Mouse (Mus musculus) hindbrain, embryonic 11.5 days (tissue): ENCODE measurements around the gene Zkscan17. TPM values are rescaled to one million over a fixed set of nuclear protein-coding genes. Genes with fewer than 3 reads are reported as not detected.

Source experiments
- ATAC-seq: fragments of 200-750 bp; cut with Nextera tagmentation; 2 replicates; pipeline ENCODE4 v1.8.0; 2017; ENCODE audit warnings: mild to moderate bottlenecking, moderate TSS enrichment, moderate library complexity; ENCODE audit not compliant: low FRiP score
- DNase-seq: peaks from one replicate; pipeline ENCODE4 v3.0.0-alpha.2; 2015; ENCODE audit warnings: low spot score
- H3K27ac ChIP-seq: fragments of 300-500 bp; sonication (generic); 2 replicates; pipeline ENCODE4 v1.5.1; 2014; ENCODE audit warnings: mild to moderate bottlenecking, low read depth, low read length
- H3K27me3 ChIP-seq: fragments of 300-500 bp; sonication (generic); 2 replicates; pipeline ENCODE4 v1.6.1; 2014; ENCODE audit warnings: mild to moderate bottlenecking, low read length, moderate library complexity, mixed read lengths; ENCODE audit not compliant: control insufficient read depth, insufficient read depth
- H3K36me3 ChIP-seq: fragments of 300-500 bp; sonication (generic); 2 replicates; pipeline ENCODE4 v1.6.1; 2014; ENCODE audit warnings: mild to moderate bottlenecking, low read length, moderate library complexity, mixed read lengths; ENCODE audit not compliant: control insufficient read depth, insufficient read depth
- H3K4me1 ChIP-seq: fragments of 300-500 bp; sonication (generic); replicated peaks from 2 replicates; pipeline ENCODE4 v1.6.1; 2014; ENCODE audit warnings: low read length, mixed read lengths; ENCODE audit not compliant: control insufficient read depth, insufficient read depth
- H3K4me2 ChIP-seq: fragments of 300-500 bp; sonication (generic); replicated peaks from 2 replicates; pipeline ENCODE4 v1.6.1; 2014; ENCODE audit warnings: mild to moderate bottlenecking, low read depth, low read length
- H3K4me3 ChIP-seq: fragments of 300-500 bp; sonication (generic); 2 replicates; pipeline ENCODE4 v1.5.1; 2014; ENCODE audit warnings: low read depth, low read length
- H3K9ac ChIP-seq: fragments of 300-500 bp; sonication (generic); 2 replicates; pipeline ENCODE4 v1.6.1; 2014; ENCODE audit warnings: low read depth, low read length
- H3K9me3 ChIP-seq: fragments of 300-500 bp; sonication (generic); 2 replicates; pipeline ENCODE4 v1.6.1; 2016; ENCODE audit warnings: low read length; ENCODE audit not compliant: control insufficient read depth
- WGBS: fragments of 180-500 bp; shearing (Covaris S2); extraction: QIAGEN DNeasy Blood & Tissue Kit; methylation state at CpG from one replicate; pipeline ENCODE4 v1.1.7; 2014; 5-methylcytosine and 5-hydroxymethylcytosine counted together
- polyA plus RNA-seq: library from polyadenylated mRNA; unstranded; fragments of >200 nt; fragmentation: Nextera tagmentation; extraction: Ambion mirVana; gene quantifications from 2 replicates; pipeline ENCODE4 v1.2.1, GENCODE M21; 2014

Zkscan17 gene
- polyA plus RNA-seq, 1 experiment from 2014 or later = 17.1 TPM

- no peaks in the 10 kb centered on the region for H3K4me1 ChIP-seq
- no peaks in the 10 kb centered on the region for H3K9me3 ChIP-seq
- no peak overlapping the region for H3K9ac ChIP-seq
- no peak overlapping the region for H3K27ac ChIP-seq
- no peak for DNase-seq
- H3K27me3 ChIP-seq = no peaks in the 10 kb centered on the region
- H3K36me3 ChIP-seq = no peaks in the 10 kb centered on the region
- H3K4me2 ChIP-seq = no peak overlapping the region
- ATAC-seq = no peak
- no peak overlapping the region for H3K4me3 ChIP-seq
- 87% methylated on average over 9 of the region's 9 CpGs for WGBS
Observed at GRCm38 (mm10) chr11:59544005-59544404, 17.5 kb upstream of the Zkscan17 start.

GRCm38 (mm10) chr11:59543376-59543775, 16.8 kb upstream of the Zkscan17 start:
- no peak overlapping the region for H3K4me3 ChIP-seq
- no peaks in the 10 kb centered on the region for H3K9me3 ChIP-seq
- H3K36me3 ChIP-seq = no peaks in the 10 kb centered on the region
- H3K9ac ChIP-seq = no peak overlapping the region
- 88% methylated on average over 3 of the region's 3 CpGs for WGBS
- H3K4me1 ChIP-seq = no peaks in the 10 kb centered on the region
- H3K27ac ChIP-seq = no peak overlapping the region
- DNase-seq = no peak
- H3K27me3 ChIP-seq = no peaks in the 10 kb centered on the region
- ATAC-seq = no peak
- H3K4me2 ChIP-seq = no peak overlapping the region

DNA sequence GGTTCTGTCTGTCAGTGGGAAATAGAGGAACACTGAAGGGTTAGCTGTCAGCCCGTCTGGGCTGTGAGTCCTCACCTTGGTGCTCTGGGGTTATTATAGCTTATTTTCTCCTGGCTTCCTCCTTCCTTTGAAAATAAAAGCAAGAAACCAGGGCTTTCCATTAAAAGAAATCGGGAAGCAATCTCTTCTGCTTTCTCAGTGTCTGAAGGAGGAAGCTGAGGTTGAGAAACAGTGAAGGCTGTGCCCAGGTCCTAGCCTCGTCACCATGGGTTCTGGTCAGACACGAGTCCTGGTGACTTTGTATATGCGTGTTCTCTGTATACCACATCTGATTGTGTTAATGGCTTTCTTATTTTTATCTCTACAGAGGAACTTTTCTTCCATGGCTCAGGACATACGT, 15.9 kb upstream of the Zkscan17 start:
- Histone ChIP-seq H3K4me1 (no peaks in the 10 kb centered on the region), H3K36me3 (no peaks in the 10 kb centered on the region), H3K4me3 (no peak overlapping the region), H3K4me2 (no peak overlapping the region), H3K9ac (no peak overlapping the region), H3K9me3 (no peaks in the 10 kb centered on the region), H3K27me3 (no peaks in the 10 kb centered on the region), H3K27ac (no peak overlapping the region)
- WGBS = 86% methylated on average over 6 of the region's 6 CpGs
- ATAC-seq (no peak), DNase-seq (no peak)

GRCm38 (mm10) chr11:59541324-59541723, 14.8 kb upstream of the Zkscan17 start, which contains the start of gene Nlrp3:
Gene Nlrp3, plus strand, starts transcription at chr11:59541568.
- no peaks in the 10 kb centered on the region for H3K27me3 ChIP-seq
- ATAC-seq = no peak
- no peak within 1 kb of the TSS for H3K4me2 ChIP-seq
- no peak for DNase-seq
- no peak within 1 kb of the TSS for H3K9ac ChIP-seq
- WGBS = 59% methylated on average over 3 of the region's 3 CpGs
- no peaks in the 10 kb centered on the region for H3K9me3 ChIP-seq
- no peaks in the 10 kb centered on the region for H3K4me1 ChIP-seq
- no peaks in the 10 kb centered on the region for H3K36me3 ChIP-seq
- no peak within 1 kb of the TSS for H3K4me3 ChIP-seq
- H3K27ac ChIP-seq = no peak within 1 kb of the TSS

- DNase-seq (no peak), ATAC-seq (no peak)
- Histone ChIP-seq H3K9me3 (no peaks in the 10 kb centered on the region), H3K36me3 (no peaks in the 10 kb centered on the region), H3K27me3 (no peaks in the 10 kb centered on the region), H3K4me2 (no peak overlapping the region), H3K4me1 (no peaks in the 10 kb centered on the region), H3K4me3 (no peak overlapping the region), H3K9ac (no peak overlapping the region), H3K27ac (no peak overlapping the region)
- WGBS = 79% methylated on average over 3 of the region's 3 CpGs
Observed at GRCm38 (mm10) chr11:59540123-59540522, 13.6 kb upstream of the Zkscan17 start.

- H3K4me2 ChIP-seq = no peak overlapping the region
- WGBS = 51% methylated on average over 11 of the region's 11 CpGs
- no peak overlapping the region for H3K9ac ChIP-seq
- H3K27me3 ChIP-seq = no peaks in the 10 kb centered on the region
- no peak overlapping the region for H3K27ac ChIP-seq
- DNase-seq (peak; percentile 21), ATAC-seq (no peak)
- H3K9me3 ChIP-seq = no peaks in the 10 kb centered on the region
- no peak overlapping the region for H3K4me3 ChIP-seq
- no peaks in the 10 kb centered on the region for H3K4me1 ChIP-seq
- H3K36me3 ChIP-seq = no peaks in the 10 kb centered on the region
Observed at GRCm38 (mm10) chr11:59538387-59538786, 11.8 kb upstream of the Zkscan17 start.

DNA sequence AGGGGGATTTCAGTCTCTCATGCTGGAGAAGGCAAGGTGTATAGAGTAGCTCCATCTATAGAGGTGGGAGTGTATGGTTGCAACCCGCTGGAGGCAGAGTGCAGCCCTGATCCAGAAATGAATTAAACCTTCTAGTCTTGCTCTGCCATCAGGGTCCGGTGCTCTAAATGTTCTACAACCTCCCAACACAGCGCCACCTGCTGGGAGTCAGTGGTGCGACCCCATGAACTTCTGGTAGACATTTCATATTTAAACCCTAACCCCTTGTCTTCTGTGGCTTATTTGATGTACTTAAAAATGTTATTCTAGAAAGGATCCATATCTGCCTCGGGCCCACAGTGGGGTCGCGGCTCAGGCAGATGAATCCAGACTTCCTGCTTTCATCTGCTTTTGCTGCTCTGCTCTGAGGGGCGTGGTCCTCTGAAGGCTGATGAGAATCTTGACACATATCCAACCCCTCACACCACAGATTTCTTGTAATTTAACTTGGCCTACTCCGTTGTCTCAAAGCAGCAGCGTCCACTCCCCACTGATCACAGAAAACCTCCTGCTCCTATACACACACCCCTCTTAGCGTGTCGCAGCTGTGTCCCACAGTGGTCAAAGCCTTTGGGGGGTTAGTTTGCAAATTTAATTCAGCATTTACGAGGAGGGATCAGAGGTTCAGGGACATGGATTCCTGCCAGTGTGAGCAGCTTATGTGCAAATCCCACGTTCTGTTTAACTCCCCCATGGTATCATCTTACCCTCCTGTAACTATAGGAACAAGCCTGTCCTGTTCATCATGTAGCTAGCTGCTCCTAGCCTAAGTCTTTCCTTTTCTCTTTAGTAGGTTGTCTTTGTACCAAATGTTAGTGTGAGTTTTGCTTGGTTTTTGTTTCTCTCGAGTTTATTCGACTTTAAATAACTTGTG, 10.9 kb upstream of the Zkscan17 start:
- no peaks in the 10 kb centered on the region for H3K36me3 ChIP-seq
- 75% methylated on average over 16 of the region's 16 CpGs for WGBS
- H3K4me1 ChIP-seq = no peaks in the 10 kb centered on the region
- no peak overlapping the region for H3K4me2 ChIP-seq
- DNase-seq (peak; percentile 23), ATAC-seq (no peak)
- H3K9ac ChIP-seq = no peak overlapping the region
- H3K27ac ChIP-seq = no peak overlapping the region
- H3K27me3 ChIP-seq = no peaks in the 10 kb centered on the region
- H3K9me3 ChIP-seq = no peaks in the 10 kb centered on the region
- H3K4me3 ChIP-seq = no peak overlapping the region

DNA sequence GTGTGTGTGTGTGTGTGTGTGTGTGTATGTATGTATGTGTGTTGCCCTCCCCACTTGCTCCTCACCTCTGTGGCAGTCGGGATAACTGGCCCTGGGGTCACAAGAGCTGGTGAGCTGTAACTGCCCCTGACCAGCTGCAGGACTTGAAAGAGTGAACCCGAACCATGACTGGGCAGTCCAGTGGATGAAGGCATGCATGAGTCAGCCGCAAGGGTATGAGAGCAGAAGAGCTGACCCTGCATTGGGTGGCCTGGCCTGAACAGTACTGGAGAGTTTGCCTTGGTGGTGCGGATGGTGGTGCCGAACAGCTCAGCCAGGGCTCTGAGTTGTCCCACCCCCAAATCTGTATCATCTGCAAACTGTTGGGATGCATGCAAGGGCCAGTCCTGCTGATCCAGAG, 5.0 kb upstream of the Zkscan17 start:
- 69% methylated on average over 5 of the region's 5 CpGs for WGBS

More for the DNA sequence above, 5.0 kb upstream of the Zkscan17 start:
- H3K9me3 ChIP-seq = no peaks in the 10 kb centered on the region
- no peaks in the 10 kb centered on the region for H3K27me3 ChIP-seq
- H3K4me2 ChIP-seq = no peak overlapping the region
- no peaks in the 10 kb centered on the region for H3K36me3 ChIP-seq
- DNase-seq = no peak
- ATAC-seq = no peak
- no peak overlapping the region for H3K27ac ChIP-seq
- H3K9ac ChIP-seq = no peak overlapping the region
- no peak overlapping the region for H3K4me3 ChIP-seq
- H3K4me1 ChIP-seq = no peaks in the 10 kb centered on the region
